Mouse (Mus musculus) heart, postnatal 25 days (tissue): Measurements from ENCODE around the gene Ms4a4b. TPM values are rescaled to one million over a fixed set of nuclear protein-coding genes. Genes with fewer than 3 reads are reported as not detected.
A peak's percentile ranks its signal among the peaks of the same experiment; 100 is the strongest.
"Not testable (repeated sequence)": the region's sequence is repeated elsewhere in the genome, so short reads cannot be mapped to it uniquely, and the experiment has no call there.

Experiments
- DNase-seq: peaks from one replicate; pipeline ENCODE4 v3.0.0; 2022; ENCODE audit warnings: low spot score
- intact Hi-C: fragments of 180-260 bp; cut with DNase I; formaldehyde crosslinking; loops from one replicate; pipeline ENCODE4 v1.15.1; 2025
- total RNA-seq, 2 experiments: library from RNA; stranded (reverse); gene quantifications; 2 replicates each; pipeline ENCODE4 v1.2.3; 2021

The Ms4a4b gene
- total RNA-seq, 2 experiments from 2014 or later, result 0.36 to 0.56 TPM

DNA sequence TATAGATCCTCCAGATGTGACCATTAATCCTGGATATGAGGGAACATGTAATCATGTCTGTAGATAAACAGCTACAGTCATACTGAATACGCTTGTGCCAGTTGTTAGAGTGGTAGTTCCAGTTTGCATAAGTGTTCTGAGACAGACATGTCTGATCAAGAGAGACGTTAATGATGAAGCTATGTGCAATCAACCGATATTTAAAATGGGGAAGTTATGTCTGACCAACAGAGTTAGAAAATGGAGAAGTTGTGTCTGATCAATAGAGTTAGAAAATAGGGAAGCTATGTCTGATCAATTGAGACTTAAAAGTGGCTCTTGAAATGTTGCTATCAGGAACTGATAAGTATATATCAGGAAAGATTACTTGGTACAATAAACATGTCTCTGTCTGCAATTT, 41.9 kb downstream of the Ms4a4b start:
- intact Hi-C loops, result no loop called here
- DNase-seq, result no peak

DNA sequence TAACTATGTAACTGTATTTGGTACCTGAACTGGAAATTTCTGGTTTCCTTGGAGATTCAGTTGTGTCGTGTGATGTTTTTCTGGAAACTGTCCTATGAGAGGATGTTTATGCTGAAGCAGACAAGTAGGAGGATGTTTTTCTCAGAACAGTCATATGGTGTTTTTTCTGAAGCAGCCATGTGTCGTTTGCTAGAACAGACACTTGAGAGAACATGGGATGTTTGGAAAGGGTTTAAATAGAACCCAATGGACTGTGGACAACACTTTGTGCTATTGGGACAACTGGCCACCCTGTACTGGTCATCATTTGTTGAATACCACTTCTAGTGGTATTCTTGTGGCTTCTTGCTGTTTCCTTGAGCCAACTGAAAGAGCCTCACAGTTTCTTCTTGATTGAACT, 42.4 kb downstream of the Ms4a4b start, which contains the start of gene Gm8369:
Gene Gm8369, plus strand, starts transcription at position 193 of the 400 bp plus-strand sequence.
- no peak for DNase-seq
- intact Hi-C loops, result no loop called here

DNA sequence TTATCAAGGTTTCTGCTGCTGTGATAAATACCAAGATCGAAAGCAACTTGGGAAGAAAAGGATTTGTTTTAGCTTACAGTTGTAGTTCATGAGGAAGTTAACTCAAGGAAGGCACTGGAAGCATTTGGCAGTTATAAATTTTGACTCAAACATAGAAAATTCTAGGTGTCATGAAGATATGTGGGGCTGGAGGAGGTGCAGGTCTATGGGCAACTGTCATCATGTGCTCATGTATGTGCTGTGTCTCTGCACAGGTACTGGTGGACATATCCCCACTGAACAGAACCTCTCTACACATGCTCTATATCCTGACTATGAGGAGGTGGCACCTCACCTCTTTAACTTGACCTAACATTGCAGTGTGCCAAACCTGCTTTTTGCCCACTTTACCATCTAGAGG, 43.2 kb downstream of the Ms4a4b start:
- no peak for DNase-seq
- intact Hi-C loops, result no loop called here

DNA sequence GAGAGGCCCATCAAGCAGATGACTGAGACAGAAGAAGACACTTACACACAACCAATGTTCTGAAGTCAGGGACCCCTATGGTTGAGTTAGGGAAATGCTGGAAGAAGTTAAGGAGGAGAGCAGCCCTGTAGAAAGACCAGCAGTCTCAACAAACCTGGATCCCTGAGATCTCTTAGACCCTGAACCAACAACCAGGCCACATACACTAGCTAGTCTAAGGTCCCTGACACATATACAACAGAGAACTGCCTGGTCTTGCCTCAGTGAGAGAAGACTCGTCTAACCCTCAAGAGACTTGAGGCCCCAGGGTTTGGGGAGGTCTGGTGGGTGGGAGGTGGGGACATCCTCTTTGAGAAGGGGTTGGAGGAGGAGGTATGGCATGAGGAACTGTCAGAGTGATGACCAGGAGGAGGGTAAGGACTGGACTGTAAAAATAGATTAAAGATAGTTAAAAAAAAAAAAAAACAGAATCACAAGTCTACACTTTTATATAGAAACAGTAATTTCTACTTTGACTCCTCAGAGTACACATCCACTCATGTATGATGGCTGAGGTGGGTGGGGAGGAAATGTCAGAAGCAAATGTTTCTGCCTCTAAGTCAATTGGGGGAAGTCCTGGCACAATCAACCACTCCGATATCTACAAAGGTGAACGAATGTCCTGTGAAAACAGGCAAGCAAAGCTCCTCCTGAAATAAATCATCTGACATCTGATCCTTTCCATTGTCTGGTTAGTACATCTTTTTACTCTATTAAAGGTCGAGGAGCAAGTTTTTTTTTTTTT, 48.2 kb downstream of the Ms4a4b start:
- no peak for DNase-seq
- intact Hi-C loops, result no loop called here

DNA sequence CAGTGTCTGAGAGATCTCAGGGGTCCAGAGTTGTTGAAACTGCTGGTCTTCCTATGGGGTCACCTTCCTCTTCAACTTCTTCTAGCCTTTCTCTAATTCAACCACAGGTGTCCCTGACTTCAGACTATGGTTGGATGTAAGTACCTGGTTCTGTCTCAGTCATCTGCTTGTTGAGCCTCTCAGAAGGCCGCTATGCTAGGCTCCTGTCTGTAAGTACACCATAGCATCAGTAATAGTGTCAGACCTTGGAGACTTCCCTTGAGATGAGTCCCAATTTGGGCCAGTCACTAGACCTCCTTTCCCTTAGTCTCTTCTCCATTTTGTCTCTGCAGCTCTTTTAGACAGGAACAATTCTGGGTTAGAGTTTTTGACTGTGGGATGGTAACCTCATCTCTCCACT, 49.3 kb downstream of the Ms4a4b start:
- intact Hi-C loops, result no loop called here
- no peak for DNase-seq

DNA sequence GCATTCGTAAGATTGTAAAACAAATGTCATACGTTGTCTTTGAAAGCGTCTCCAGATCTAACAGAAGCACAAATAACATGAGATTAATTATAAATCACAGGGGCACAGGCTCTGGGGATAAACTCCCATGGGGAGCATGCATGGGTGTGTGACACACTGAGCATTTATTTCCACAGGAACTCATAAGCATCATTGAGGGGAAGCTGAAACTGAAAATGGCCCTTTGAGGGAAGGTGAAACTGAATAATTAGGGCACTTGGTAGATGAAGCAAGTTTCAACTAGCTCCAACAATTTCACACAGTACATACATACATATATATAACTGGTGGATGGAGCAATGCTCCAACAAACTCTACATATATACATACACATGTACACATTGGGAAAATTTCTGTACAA, 51.2 kb downstream of the Ms4a4b start:
- DNase-seq, result no peak
- intact Hi-C loops, result no loop called here

DNA sequence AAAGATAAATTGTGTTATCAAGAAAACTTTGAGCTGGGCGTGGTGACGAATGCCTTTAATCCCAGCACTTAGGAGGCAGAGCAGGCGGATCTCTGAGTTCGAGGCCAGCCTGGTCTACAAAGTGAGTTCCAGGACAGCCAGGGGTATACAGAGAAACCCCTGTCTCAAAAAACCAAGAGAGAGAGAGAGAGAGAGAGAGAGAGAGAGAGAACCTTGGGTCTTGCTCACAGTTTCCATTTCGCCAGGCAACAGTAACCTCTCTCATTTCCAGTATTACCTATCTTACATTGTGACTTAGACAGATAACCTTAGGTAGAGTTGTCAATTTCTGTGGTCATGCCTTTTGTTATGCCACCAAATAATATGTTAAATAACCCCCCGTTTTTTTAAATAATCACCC, 53.0 kb downstream of the Ms4a4b start:
- DNase-seq, result no peak
- intact Hi-C loops, result no loop called here

DNA sequence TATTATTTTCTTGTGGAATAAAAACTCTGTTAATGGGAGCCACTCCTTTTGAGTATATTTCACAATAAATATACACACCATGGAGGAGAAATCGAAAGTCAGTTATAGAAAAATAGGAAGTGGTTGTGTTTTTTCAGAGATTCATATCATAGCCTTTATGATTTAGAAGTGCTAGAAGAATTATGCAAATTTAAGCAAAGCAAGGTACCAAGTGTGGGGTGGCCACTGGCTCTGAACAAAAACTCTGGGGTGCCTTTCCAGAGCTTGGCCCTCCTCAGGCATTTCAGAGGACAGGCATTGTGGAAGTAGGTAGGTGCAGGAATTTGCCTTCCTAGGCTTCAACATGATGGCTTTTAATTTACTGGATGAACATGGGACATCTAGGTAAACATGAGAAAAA, 53.9 kb downstream of the Ms4a4b start:
- DNase-seq, intact Hi-C loops: not testable (repeated sequence)

DNA sequence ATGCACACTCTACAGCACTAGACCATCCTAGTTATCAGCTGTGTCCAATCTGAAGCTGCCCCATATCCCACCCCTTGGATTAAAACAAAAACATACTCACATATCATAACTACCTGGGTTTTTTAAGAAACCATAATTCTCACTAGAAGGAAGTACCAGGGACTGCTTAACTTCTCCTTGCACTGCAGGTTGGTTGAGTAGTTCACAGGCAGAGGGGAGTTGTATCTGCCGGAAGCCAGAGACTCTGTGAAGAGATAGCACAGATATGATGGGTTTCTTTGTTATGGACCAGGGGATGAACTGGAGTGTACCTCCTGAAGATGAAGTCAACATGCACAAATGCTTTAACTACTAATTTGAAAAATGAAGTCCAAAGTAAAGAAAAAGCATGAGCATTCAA, 57.4 kb downstream of the Ms4a4b start:
- intact Hi-C loops, result no loop called here
- no peak for DNase-seq

DNA sequence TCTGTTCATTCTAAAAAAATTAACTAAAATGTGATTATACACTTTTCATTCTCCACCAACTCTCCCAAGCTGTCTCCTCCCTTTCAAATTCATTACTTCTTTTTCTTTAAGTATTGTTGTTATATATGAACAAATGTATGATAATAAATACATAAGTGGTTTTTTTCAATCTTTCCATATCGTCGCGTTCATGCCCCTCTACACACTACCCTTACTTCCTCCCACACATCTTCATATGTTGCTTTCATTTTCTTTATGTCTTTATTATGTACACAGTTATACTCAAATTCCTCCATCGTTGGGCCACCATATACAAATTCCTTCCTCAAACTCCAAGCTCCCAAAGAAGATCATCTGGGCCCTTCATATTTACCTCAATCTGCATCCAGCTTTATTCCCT, 58.0 kb downstream of the Ms4a4b start:
- no peak for DNase-seq
- intact Hi-C loops, result no loop called here

DNA sequence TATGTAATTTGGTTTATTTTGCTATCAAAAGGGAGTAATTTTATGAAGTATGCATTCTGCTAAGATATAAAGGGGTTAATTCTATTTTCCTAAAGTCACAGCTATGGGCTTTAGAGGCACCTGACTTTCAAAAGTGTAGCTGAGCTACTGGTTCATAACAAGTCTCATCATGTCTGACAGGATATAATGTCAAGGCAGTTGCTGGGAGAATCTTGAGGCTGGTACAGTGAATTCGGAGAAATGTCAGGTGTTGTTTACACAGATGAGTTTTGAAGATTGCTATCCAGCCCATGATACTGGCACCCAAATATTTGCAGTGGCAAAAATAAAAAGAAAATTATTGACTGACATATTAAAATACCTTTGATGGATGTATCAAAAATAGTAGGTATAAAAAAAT, 61.5 kb downstream of the Ms4a4b start:
- DNase-seq, result no peak
- intact Hi-C loops, result no loop called here

DNA sequence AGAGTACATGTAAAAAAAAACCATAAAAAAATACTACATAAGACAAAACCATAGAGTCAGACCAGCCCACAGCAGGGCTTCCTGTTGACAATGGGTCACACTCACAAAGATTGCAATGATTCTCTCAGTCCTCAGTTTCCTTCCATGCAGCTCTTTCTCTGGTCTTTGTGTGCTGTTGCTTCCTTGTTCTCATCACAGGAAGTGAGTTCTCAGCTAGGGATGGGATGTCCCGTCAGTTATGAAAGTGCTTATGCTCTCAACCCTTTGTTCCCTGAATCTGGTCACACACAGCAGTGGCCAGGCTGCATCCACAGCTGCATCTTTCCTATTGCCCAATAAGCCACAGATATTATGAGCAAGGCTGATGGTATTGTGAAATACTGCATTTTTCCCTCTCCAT, 70.1 kb downstream of the Ms4a4b start:
- intact Hi-C loops, result no loop called here
- DNase-seq, result peak; percentile 9

DNA sequence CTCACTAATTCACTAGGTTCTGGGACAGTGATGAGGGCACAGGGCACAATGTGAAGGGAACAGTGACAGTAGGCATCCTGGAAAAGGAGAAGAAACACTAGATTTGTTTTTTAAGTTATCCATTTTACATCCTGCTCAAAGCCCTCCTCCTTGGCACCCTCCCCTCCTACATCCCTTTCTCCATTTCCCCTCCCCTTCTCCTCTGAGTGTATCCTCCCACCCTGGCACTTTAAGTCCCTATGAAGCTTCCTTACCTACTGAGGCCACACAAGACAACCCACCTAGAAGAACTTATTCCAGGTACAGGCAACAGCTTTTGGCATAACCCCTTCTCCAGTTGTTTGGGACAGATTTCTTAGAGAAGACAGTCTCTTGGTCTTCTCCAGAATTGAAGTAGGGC, 72.9 kb downstream of the Ms4a4b start, which contains the start of gene Ms4a6b:
Gene Ms4a6b, plus strand, starts transcription at position 267 of the 400 bp plus-strand sequence.
- DNase-seq, result no peak
- intact Hi-C loops, result no loop called here

Other genes starting within 250 kb of the Ms4a4b start
- not detected for gene Ms4a13, start 246.8 kb upstream of the Ms4a4b start, total RNA-seq
- not detected for gene Ms4a12, start 211.1 kb upstream of the Ms4a4b start, total RNA-seq
- gene Ms4a1, start 177.3 kb upstream of the Ms4a4b start, total RNA-seq, result under 1 TPM; 0.49 to 0.67 TPM
- gene Ms4a5, start 159.7 kb upstream of the Ms4a4b start, total RNA-seq, result not detected
- gene Ms4a14, start 129.1 kb upstream of the Ms4a4b start, total RNA-seq, result under 1 TPM; 0.10 to 0.22 TPM
- gene Ms4a7, start 107.4 kb upstream of the Ms4a4b start, total RNA-seq, result 1 to 10 TPM in 1 of 2 experiments, under 1 TPM in 1; 0.73 to 2.2 TPM
- 1 to 10 TPM; 4.8 to 7.8 TPM for gene Ms4a4a, start 68.0 kb upstream of the Ms4a4b start, total RNA-seq
- not detected for gene Ms4a4c, start 38.8 kb upstream of the Ms4a4b start, total RNA-seq
- 10 to 100 TPM in 1 of 2 experiments, 1 to 10 TPM in 1; 8.9 to 10.1 TPM for gene Ms4a6c, start 25.8 kb downstream of the Ms4a4b start, total RNA-seq
- not detected for gene Gm8369, start 42.4 kb downstream of the Ms4a4b start, total RNA-seq
- 1 to 10 TPM; 5.7 to 6.1 TPM for gene Ms4a6b, start 73.0 kb downstream of the Ms4a4b start, total RNA-seq
- gene Ms4a4d, start 93.2 kb downstream of the Ms4a4b start, total RNA-seq, result 10 to 100 TPM in 1 of 2 experiments, 1 to 10 TPM in 1; 5.6 to 10.3 TPM
- gene Ms4a6d, start 161.3 kb downstream of the Ms4a4b start, total RNA-seq, result 1 to 10 TPM; 2.8 to 3.4 TPM
- gene Ms4a2, start 180.2 kb downstream of the Ms4a4b start, total RNA-seq, result under 1 TPM in 1 of 2 experiments, not detected in 1; 0.20 TPM
- not detected for gene Ms4a3, start 197.3 kb downstream of the Ms4a4b start, total RNA-seq
- not detected for gene Oosp2, start 217.0 kb downstream of the Ms4a4b start, total RNA-seq
- gene Oosp1, start 247.6 kb downstream of the Ms4a4b start, total RNA-seq, result not detected